Mouse (Mus musculus) forebrain, embryonic 11.5 days (tissue): Measurements from ENCODE around the gene Fgf22. TPM values are rescaled to one million over a fixed set of nuclear protein-coding genes. Genes with fewer than 3 reads are reported as not detected.

ENCODE experiments used
- ATAC-seq: fragments of 200-750 bp; cut with Nextera tagmentation; replicated peaks from 2 replicates; pipeline ENCODE4 v1.8.0; 2017; ENCODE audit warnings: moderate TSS enrichment; ENCODE audit not compliant: low FRiP score
- DNase-seq: peaks from one replicate; pipeline ENCODE4 v3.0.0-alpha.2; 2017; ENCODE audit warnings: low spot score
- H3K27ac ChIP-seq: fragments of 300-500 bp; sonication (generic); 2 replicates; pipeline ENCODE4 v1.5.1; 2014; ENCODE audit warnings: low read depth, low read length
- H3K27me3 ChIP-seq: fragments of 300-500 bp; sonication (generic); 2 replicates; pipeline ENCODE4 v1.6.1; 2014; ENCODE audit warnings: mild to moderate bottlenecking, low read length, mixed read lengths; ENCODE audit not compliant: control insufficient read depth, insufficient read depth
- H3K36me3 ChIP-seq: fragments of 300-500 bp; sonication (generic); 2 replicates; pipeline ENCODE4 v1.6.1; 2014; ENCODE audit warnings: mild to moderate bottlenecking, low read length, moderate library complexity, mixed read lengths; ENCODE audit not compliant: control insufficient read depth, insufficient read depth
- H3K4me1 ChIP-seq: fragments of 300-500 bp; sonication (generic); replicated peaks from 2 replicates; pipeline ENCODE4 v1.6.1; 2014; ENCODE audit warnings: low read length, mixed read lengths; ENCODE audit not compliant: control insufficient read depth, insufficient read depth
- H3K4me2 ChIP-seq: fragments of 300-500 bp; sonication (generic); 2 replicates; pipeline ENCODE4 v1.6.1; 2014; ENCODE audit warnings: low read depth, mild to moderate bottlenecking, low read length, moderate library complexity, mixed read lengths; ENCODE audit not compliant: severe bottlenecking
- H3K4me3 ChIP-seq: fragments of 300-500 bp; sonication (generic); 2 replicates; pipeline ENCODE4 v1.5.1; 2014; ENCODE audit warnings: low read depth, low read length
- H3K9ac ChIP-seq: fragments of 300-500 bp; sonication (generic); 2 replicates; pipeline ENCODE4 v1.6.1; 2014; ENCODE audit warnings: low read length
- H3K9me3 ChIP-seq: fragments of 300-500 bp; sonication (generic); 2 replicates; pipeline ENCODE4 v1.6.1; 2016; ENCODE audit warnings: low read length, mixed read lengths; ENCODE audit not compliant: control insufficient read depth
- WGBS: fragments of 180-500 bp; shearing (Covaris S2); extraction: QIAGEN DNeasy Blood & Tissue Kit; methylation state at CpG from one replicate; pipeline ENCODE4 v1.1.7; 2014; 5-methylcytosine and 5-hydroxymethylcytosine counted together
- polyA plus RNA-seq: library from polyadenylated mRNA; unstranded; fragments of >200 nt; fragmentation: Nextera tagmentation; extraction: Ambion mirVana; gene quantifications from 2 replicates; pipeline ENCODE4 v1.2.1, GENCODE M21; 2014

Gene Fgf22
- polyA plus RNA-seq, 1 experiment from 2014 or later: 0.36 TPM

- WGBS: 100% methylated on average over 3 of the region's 3 CpGs
- H3K4me2 ChIP-seq: no peak overlapping the region
- H3K9me3 ChIP-seq: no peaks in the 10 kb centered on the region
- H3K9ac ChIP-seq: no peak overlapping the region
- H3K27me3 ChIP-seq: no peaks in the 10 kb centered on the region
- no peaks in the 10 kb centered on the region for H3K36me3 ChIP-seq
- H3K4me1 ChIP-seq: peaks cover 11% of the 10 kb centered on the region; the same call in 1 of the 2 replicates
- ATAC-seq (no peak), DNase-seq (no peak)
- no peak overlapping the region for H3K4me3 ChIP-seq
- H3K27ac ChIP-seq: no peak overlapping the region
Observed at GRCm38 (mm10) chr10:79795905-79796304, 41.0 kb downstream of the Fgf22 start.

DNA sequence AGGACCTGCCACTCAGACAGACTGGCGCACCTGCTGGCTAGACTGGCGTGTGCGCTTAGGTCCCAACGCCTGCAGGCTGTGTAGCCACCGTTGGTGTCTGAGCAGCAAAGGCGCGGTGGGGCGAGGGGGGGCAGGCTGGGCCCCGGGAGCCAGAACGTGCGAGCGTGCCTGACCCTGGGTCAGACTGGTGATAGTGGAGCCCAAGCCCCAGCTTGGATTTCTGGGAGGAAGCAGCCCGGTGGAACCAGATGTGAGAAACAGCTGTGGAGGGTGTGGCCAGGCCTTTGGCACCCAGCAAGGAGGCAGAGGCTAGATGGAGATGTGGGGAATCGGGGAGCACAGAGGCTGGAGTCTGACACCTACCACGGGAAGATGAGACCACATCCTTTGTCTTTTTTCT lies 42.5 kb downstream of the Fgf22 start:
- no peak for ATAC-seq
- H3K27ac ChIP-seq: no peak overlapping the region
- peak; percentile 56 for DNase-seq
- H3K4me1 ChIP-seq: peaks cover 17% of the 10 kb centered on the region
- no peaks in the 10 kb centered on the region for H3K9me3 ChIP-seq
- no peak overlapping the region for H3K4me2 ChIP-seq
- H3K4me3 ChIP-seq: no peak overlapping the region
- no peaks in the 10 kb centered on the region for H3K36me3 ChIP-seq
- H3K9ac ChIP-seq: no peak overlapping the region
- no peaks in the 10 kb centered on the region for H3K27me3 ChIP-seq
- WGBS: 58% methylated on average over 15 of the region's 15 CpGs

GRCm38 (mm10) chr10:79798289-79798928 lies 43.5 kb downstream of the Fgf22 start:
- H3K36me3 ChIP-seq: no peaks in the 10 kb centered on the region
- ATAC-seq (no peak), DNase-seq (no peak)
- no peaks in the 10 kb centered on the region for H3K9me3 ChIP-seq
- no peaks in the 10 kb centered on the region for H3K27me3 ChIP-seq
- H3K4me2 ChIP-seq: no peak overlapping the region
- H3K27ac ChIP-seq: no peak overlapping the region
- no peak overlapping the region for H3K4me3 ChIP-seq
- H3K9ac ChIP-seq: no peak overlapping the region
- WGBS: 90% methylated on average over 12 of the region's 12 CpGs
- peaks cover 22% of the 10 kb centered on the region for H3K4me1 ChIP-seq

DNA sequence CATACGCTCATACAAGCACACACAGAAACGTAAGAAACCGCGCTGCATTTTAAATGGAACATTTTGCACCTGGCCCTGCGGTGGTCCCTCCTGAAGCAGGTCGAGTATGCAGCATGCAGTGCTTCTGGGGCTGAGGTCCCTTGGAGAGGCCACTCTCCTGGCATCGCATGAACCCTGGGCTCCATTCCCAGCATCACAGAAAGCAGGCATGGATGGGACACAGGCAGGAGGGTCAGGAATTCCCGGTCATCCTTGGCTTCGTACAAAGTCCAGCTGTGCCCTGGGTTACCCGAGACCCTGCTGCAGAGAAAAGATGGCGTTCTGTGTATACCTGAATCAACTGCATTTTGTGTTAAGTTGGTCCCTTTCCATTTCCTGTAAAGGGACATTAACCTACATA lies 45.6 kb downstream of the Fgf22 start:
- 89% methylated on average over 11 of the region's 11 CpGs for WGBS

GRCm38 (mm10) chr10:79801837-79802236 lies 47.0 kb downstream of the Fgf22 start:
- no peak for ATAC-seq
- Histone ChIP-seq H3K36me3 (no peaks in the 10 kb centered on the region), H3K4me2 (no peak overlapping the region; the same call in 1 of the 2 replicates), H3K9me3 (no peaks in the 10 kb centered on the region), H3K4me1 (peaks cover 28% of the 10 kb centered on the region), H3K4me3 (no peak overlapping the region), H3K27me3 (no peaks in the 10 kb centered on the region), H3K27ac (peak overlapping the region; percentile 28), H3K9ac (peak overlapping the region; percentile 21; the same call in 1 of the 2 replicates)
- DNase-seq: no peak
- 26% methylated on average over 3 of the region's 3 CpGs for WGBS

More for the DNA sequence above, 45.6 kb downstream of the Fgf22 start:
- no peaks in the 10 kb centered on the region for H3K9me3 ChIP-seq
- H3K36me3 ChIP-seq: no peaks in the 10 kb centered on the region
- no peak for DNase-seq
- H3K27ac ChIP-seq: no peak overlapping the region
- no peak overlapping the region for H3K9ac ChIP-seq
- H3K27me3 ChIP-seq: no peaks in the 10 kb centered on the region
- no peak overlapping the region for H3K4me3 ChIP-seq
- H3K4me1 ChIP-seq: peaks cover 25% of the 10 kb centered on the region
- ATAC-seq: no peak
- H3K4me2 ChIP-seq: no peak overlapping the region

- Histone ChIP-seq H3K4me2 (no peak overlapping the region; the same call in 1 of the 2 replicates), H3K9me3 (no peaks in the 10 kb centered on the region), H3K27me3 (no peaks in the 10 kb centered on the region), H3K4me1 (peaks cover 28% of the 10 kb centered on the region), H3K36me3 (no peaks in the 10 kb centered on the region), H3K9ac (peak overlapping the region; percentile 21), H3K4me3 (no peak overlapping the region), H3K27ac (peak overlapping the region; percentile 89)
- DNase-seq (peak; percentile 58), ATAC-seq (no peak)
- WGBS: 35% methylated on average over 11 of the region's 11 CpGs
Observed at GRCm38 (mm10) chr10:79802331-79802971, 47.6 kb downstream of the Fgf22 start.

DNA sequence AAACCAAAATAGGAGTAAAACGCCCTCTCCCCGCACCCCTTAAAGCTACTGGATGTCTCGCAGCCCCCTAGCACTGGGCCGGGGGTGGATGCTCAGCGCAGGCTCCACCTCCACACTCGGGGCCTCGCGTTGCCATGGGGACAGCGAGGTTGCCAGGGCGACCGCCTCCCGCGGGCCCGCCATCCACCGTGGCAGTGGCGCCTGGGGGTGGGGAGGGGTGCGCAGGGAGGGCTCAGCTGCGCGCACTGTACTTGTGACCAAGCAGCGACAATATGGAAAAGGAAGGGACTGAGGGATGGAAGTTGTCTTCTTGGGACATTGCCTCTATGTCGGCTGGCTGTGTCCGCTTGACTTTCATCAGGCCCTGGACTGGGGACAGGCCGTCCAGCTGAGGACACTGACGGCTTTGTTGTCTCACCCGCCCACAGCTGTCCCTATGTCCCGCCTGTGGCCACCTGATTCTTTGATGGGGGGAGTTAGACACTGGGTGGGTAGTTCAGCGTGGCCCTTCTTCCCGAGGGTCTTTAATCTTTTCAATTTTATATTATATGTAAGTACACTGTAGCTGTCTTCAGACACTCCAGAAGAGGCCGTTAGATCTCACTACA lies 48.9 kb downstream of the Fgf22 start:
- H3K4me2 ChIP-seq: peak overlapping the region; percentile 60
- no peaks in the 10 kb centered on the region; the same call in 1 of the 2 replicates for H3K36me3 ChIP-seq
- peak overlapping the region; percentile 89 for H3K27ac ChIP-seq
- H3K27me3 ChIP-seq: no peaks in the 10 kb centered on the region
- ATAC-seq: peak; percentile 96
- H3K4me1 ChIP-seq: peaks cover 26% of the 10 kb centered on the region
- peak; percentile 96 for DNase-seq
- no peaks in the 10 kb centered on the region for H3K9me3 ChIP-seq
- peak overlapping the region; percentile 25 for H3K4me3 ChIP-seq
- 4% methylated on average over 29 of the region's 29 CpGs for WGBS
- H3K9ac ChIP-seq: peak overlapping the region; percentile 62

- Histone ChIP-seq H3K27ac (no peak overlapping the region), H3K27me3 (no peaks in the 10 kb centered on the region), H3K9me3 (no peaks in the 10 kb centered on the region), H3K4me1 (peaks cover 26% of the 10 kb centered on the region), H3K36me3 (peaks cover 3% of the 10 kb centered on the region), H3K9ac (no peak overlapping the region), H3K4me3 (no peak overlapping the region), H3K4me2 (no peak overlapping the region)
- 82% methylated on average over 11 of the region's 11 CpGs for WGBS
- DNase-seq (no peak), ATAC-seq (no peak)
Observed at GRCm38 (mm10) chr10:79805636-79806035, 50.8 kb downstream of the Fgf22 start.
